ENCODE assay signal across 27 mouse cellular contexts in the genomic region with DNA sequence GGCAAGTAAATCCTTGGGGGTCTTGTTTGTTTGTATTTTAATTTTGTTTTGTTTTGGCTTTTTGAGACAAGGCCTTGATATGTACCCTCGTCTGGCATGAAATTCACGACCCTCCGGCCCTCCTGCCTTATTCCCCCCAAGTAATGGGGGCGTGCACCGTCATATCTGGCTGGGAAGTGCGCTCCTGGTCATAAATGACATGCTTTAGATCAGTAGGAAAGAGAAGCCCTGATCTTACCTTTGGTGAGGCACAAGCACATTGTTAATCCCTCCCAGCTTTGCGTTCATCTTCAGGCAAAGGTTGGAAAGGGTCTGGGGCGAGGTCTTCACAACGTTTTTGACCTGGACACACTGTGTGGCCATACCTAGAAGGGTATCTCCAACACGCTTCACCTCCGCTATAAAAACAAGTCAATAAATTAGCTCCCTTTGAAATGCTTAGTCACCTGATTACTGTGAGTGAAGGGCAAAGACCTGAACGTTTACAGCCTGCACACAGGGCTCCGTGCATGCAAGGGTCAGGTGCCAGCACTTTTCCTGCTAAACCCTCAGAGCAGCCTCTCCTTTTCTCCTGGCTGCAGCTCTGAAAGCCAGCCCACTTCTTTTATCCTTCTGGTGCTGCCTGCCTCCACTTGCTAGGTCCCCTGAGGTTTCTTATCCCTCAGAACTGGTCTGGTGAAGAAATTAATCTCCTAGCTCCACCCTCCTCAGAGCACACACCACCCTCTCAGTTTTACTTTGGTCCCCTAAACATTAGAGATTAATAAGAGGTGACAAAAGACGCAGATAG. TPM values are rescaled to one million over a fixed set of nuclear protein-coding genes. Genes with fewer than 3 reads are reported as not detected.
DNase-seq lines count a peak whose midpoint lies in the region; ATAC-seq and TF ChIP-seq lines count a peak whose summit lies in the region.
"Had no signal": no experiment of that assay in that cellular context is flagged by ENCODE, and none has a peak within 500 bp of the region (broad histone marks: within the 10 kb centered on the region; RNA-seq: fewer than 3 reads in every experiment).

No protein-coding gene starts in this region.

- TF ChIP-seq POLR2A in MEL (IDR thresholded peaks at IDR 0.05; ENCODE audit: control insufficient read depth in 1 of 2, insufficient read depth in 1 of 2, low read depth in 1 of 2, low read length in 2 of 2, poor library complexity in 1 of 2) = no peak

- H3K4me2 ChIP-seq in embryonic facial prominence, embryonic 14.5 days (ENCODE audit: low read depth, low read length) = no peak overlapping the region
- H3K4me2 ChIP-seq in intestine, embryonic 16.5 days (ENCODE audit: low read depth, low read length) = 0 out of 2 replicates have a peak overlapping the region, but pooled peaks have one; percentile 5
- H3K4me2 ChIP-seq in stomach, embryonic 15.5 days = no peak overlapping the region
- no peak overlapping the region for H3K4me2 ChIP-seq in hindbrain, embryonic 14.5 days (replicated peaks)
- no peak overlapping the region for H3K4me2 ChIP-seq in forebrain, embryonic 13.5 days
- H3K4me2 ChIP-seq: embryonic facial prominence, embryonic 12.5 days; heart, embryonic 12.5 days; limb, embryonic 15.5 days; lung, embryonic 14.5 days; midbrain, embryonic 15.5 days; neural tube, embryonic 13.5 days had no signal

- no peak overlapping the region for H3K9ac ChIP-seq in embryonic facial prominence, embryonic 14.5 days (ENCODE audit: low read depth, low read length)
- H3K9ac ChIP-seq in MEL (ENCODE audit: control insufficient read depth, low read depth, low read length, poor library complexity, severe bottlenecking) = no peak overlapping the region
- no peak overlapping the region for H3K9ac ChIP-seq in intestine, embryonic 16.5 days (ENCODE audit: low read depth, low read length)
- no peak overlapping the region for H3K9ac ChIP-seq in stomach, embryonic 15.5 days
- no peak overlapping the region for H3K9ac ChIP-seq in hindbrain, embryonic 14.5 days
- no peak overlapping the region for H3K9ac ChIP-seq in forebrain, embryonic 13.5 days
- H3K9ac ChIP-seq: embryonic facial prominence, embryonic 12.5 days; heart, embryonic 12.5 days; limb, embryonic 15.5 days; liver, embryonic 14.5 days; lung, embryonic 14.5 days; midbrain, embryonic 15.5 days; neural tube, embryonic 13.5 days had no signal

- H3K27ac ChIP-seq in embryonic facial prominence, embryonic 14.5 days (replicated peaks; ENCODE audit: low read depth, low read length) = no peak overlapping the region
- no peak overlapping the region for H3K27ac ChIP-seq in embryonic facial prominence, embryonic 10.5 days (replicated peaks)
- H3K27ac ChIP-seq in MEL (ENCODE audit: control insufficient read depth, low read depth, low read length) = no peak overlapping the region
- peak overlapping the region; percentile 51; the same call in 1 of the 2 replicates for H3K27ac ChIP-seq in intestine, embryonic 16.5 days (ENCODE audit: low read length)
- H3K27ac ChIP-seq in stomach, embryonic 15.5 days = peak overlapping the region; percentile 51; the same call in 1 of the 2 replicates
- H3K27ac ChIP-seq in hindbrain, embryonic 14.5 days = no peak overlapping the region
- no peak overlapping the region for H3K27ac ChIP-seq in forebrain, embryonic 13.5 days
- H3K27ac ChIP-seq: embryonic facial prominence, embryonic 12.5 days; hindbrain, embryonic 10.5 days; left cerebral cortex, adult 2 months; limb, embryonic 15.5 days; liver, embryonic 14.5 days; midbrain, embryonic 15.5 days; neural tube, embryonic 13.5 days had no signal

- TF ChIP-seq RAD21 in MEL (IDR thresholded peaks at IDR 0.05; ENCODE audit: low read depth, low read length) = no peak

- ATAC-seq in embryonic facial prominence, embryonic 14.5 days (ENCODE audit: low read depth) = peak; percentile 89
- peak; percentile 91 for ATAC-seq in intestine, embryonic 16.5 days
- ATAC-seq in stomach, embryonic 15.5 days (ENCODE audit: insufficient read depth, low FRiP score, low read depth) = peak; percentile 53; the same call in 1 of the 2 replicates
- no peak for ATAC-seq in hindbrain, embryonic 14.5 days (ENCODE audit: low FRiP score)
- ATAC-seq in forebrain, embryonic 13.5 days = no peak
- ATAC-seq: forebrain, embryonic 14.5 days; midbrain, embryonic 15.5 days had no signal

- no peak; a peak in 1 of 4 replicates for TF ChIP-seq EP300 in MEL (IDR thresholded peaks at IDR 0.05; ENCODE audit: low read depth in 1 of 2, low read length in 2 of 2)

- no peak overlapping the region for H3K4me3 ChIP-seq in embryonic facial prominence, embryonic 14.5 days (ENCODE audit: low read depth, low read length)
- no peak overlapping the region for H3K4me3 ChIP-seq in embryonic facial prominence, embryonic 10.5 days
- no peak overlapping the region for H3K4me3 ChIP-seq in MEL (ENCODE audit: control insufficient read depth in 1 of 2, insufficient read depth in 1 of 2, low read depth in 2 of 2, low read length in 2 of 2)
- H3K4me3 ChIP-seq in intestine, embryonic 16.5 days (ENCODE audit: low read length) = no peak overlapping the region
- no peak overlapping the region for H3K4me3 ChIP-seq in stomach, embryonic 15.5 days (replicated peaks)
- no peak overlapping the region for H3K4me3 ChIP-seq in hindbrain, embryonic 14.5 days (replicated peaks; ENCODE audit: low read length)
- H3K4me3 ChIP-seq in forebrain, embryonic 13.5 days = no peak overlapping the region
- H3K4me3 ChIP-seq: embryonic facial prominence, embryonic 12.5 days; heart, embryonic 12.5 days; hindbrain, embryonic 10.5 days; left cerebral cortex, adult 2 months; limb, embryonic 15.5 days; megakaryocyte, embryonic 14.5 days; midbrain, embryonic 15.5 days; myocyte; neural tube, embryonic 13.5 days had no signal

- peaks cover 30% of the 10 kb centered on the region; the same call in 1 of the 2 replicates for H3K36me3 ChIP-seq in embryonic facial prominence, embryonic 14.5 days (ENCODE audit: control insufficient read depth, insufficient read depth, low read length)
- H3K36me3 ChIP-seq in embryonic facial prominence, embryonic 10.5 days (replicated peaks) = peaks cover 19% of the 10 kb centered on the region
- H3K36me3 ChIP-seq in MEL (ENCODE audit: control insufficient read depth in 1 of 2, insufficient read depth in 2 of 2, low read length in 2 of 2) = no peaks in the 10 kb centered on the region
- H3K36me3 ChIP-seq in intestine, embryonic 16.5 days (ENCODE audit: control insufficient read depth, insufficient read depth, low read length) = no peaks in the 10 kb centered on the region; the same call in 1 of the 2 replicates
- H3K36me3 ChIP-seq in stomach, embryonic 15.5 days = no peaks in the 10 kb centered on the region
- H3K36me3 ChIP-seq in hindbrain, embryonic 14.5 days (replicated peaks; ENCODE audit: control insufficient read depth, insufficient read depth) = peaks cover 96% of the 10 kb centered on the region
- peaks cover 64% of the 10 kb centered on the region for H3K36me3 ChIP-seq in forebrain, embryonic 13.5 days (ENCODE audit: poor library complexity, severe bottlenecking)

- H3K79me2 ChIP-seq in MEL (ENCODE audit: control insufficient read depth, insufficient read depth, low read length, poor library complexity) = no peaks in the 10 kb centered on the region

- no peaks in the 10 kb centered on the region for H3K27me3 ChIP-seq in embryonic facial prominence, embryonic 14.5 days (replicated peaks; ENCODE audit: control insufficient read depth, insufficient read depth, low read length)
- no peaks in the 10 kb centered on the region for H3K27me3 ChIP-seq in embryonic facial prominence, embryonic 10.5 days (replicated peaks; ENCODE audit: low read depth, poor library complexity, severe bottlenecking)
- H3K27me3 ChIP-seq in MEL (ENCODE audit: control insufficient read depth in 1 of 2, insufficient read depth in 2 of 2, low read length in 2 of 2) = no peaks in the 10 kb centered on the region
- no peaks in the 10 kb centered on the region for H3K27me3 ChIP-seq in intestine, embryonic 16.5 days (replicated peaks; ENCODE audit: control insufficient read depth, insufficient read depth, low read length)
- H3K27me3 ChIP-seq in stomach, embryonic 15.5 days (replicated peaks) = no peaks in the 10 kb centered on the region
- H3K27me3 ChIP-seq in hindbrain, embryonic 14.5 days (ENCODE audit: control insufficient read depth, insufficient read depth, low read length) = no peaks in the 10 kb centered on the region
- no peaks in the 10 kb centered on the region for H3K27me3 ChIP-seq in forebrain, embryonic 13.5 days
- H3K27me3 ChIP-seq: embryonic facial prominence, embryonic 12.5 days; limb, embryonic 15.5 days; midbrain, embryonic 15.5 days; neural tube, embryonic 13.5 days had no signal

- 68% methylated on average over 14 of the region's 14 CpGs for WGBS in embryonic facial prominence, embryonic 14.5 days
- WGBS in embryonic facial prominence, embryonic 10.5 days = 75% methylated on average over 14 of the region's 14 CpGs
- WGBS in intestine, embryonic 16.5 days = 56% methylated on average over 14 of the region's 14 CpGs
- WGBS in stomach, embryonic 15.5 days = 62% methylated on average over 14 of the region's 14 CpGs
- 81% methylated on average over 14 of the region's 14 CpGs for WGBS in hindbrain, embryonic 14.5 days
- WGBS in forebrain, embryonic 13.5 days = 78% methylated on average over 14 of the region's 14 CpGs

- no peaks in the 10 kb centered on the region for H3K4me1 ChIP-seq in embryonic facial prominence, embryonic 14.5 days (ENCODE audit: control insufficient read depth, insufficient read depth, low read length)
- H3K4me1 ChIP-seq in embryonic facial prominence, embryonic 10.5 days = no peaks in the 10 kb centered on the region
- peaks cover 0 to 2% of the 10 kb centered on the region in 2 experiments; a peak in 1 of 4 replicates for H3K4me1 ChIP-seq in MEL (ENCODE audit: control insufficient read depth in 1 of 2, insufficient read depth in 2 of 2, low read length in 2 of 2)
- H3K4me1 ChIP-seq in intestine, embryonic 16.5 days (ENCODE audit: control insufficient read depth, insufficient read depth, low read length) = no peaks in the 10 kb centered on the region
- H3K4me1 ChIP-seq in stomach, embryonic 15.5 days = no peaks in the 10 kb centered on the region
- H3K4me1 ChIP-seq in hindbrain, embryonic 14.5 days (replicated peaks; ENCODE audit: control insufficient read depth, insufficient read depth, low read length) = no peaks in the 10 kb centered on the region
- H3K4me1 ChIP-seq in forebrain, embryonic 13.5 days = no peaks in the 10 kb centered on the region
- H3K4me1 ChIP-seq: embryonic facial prominence, embryonic 12.5 days; heart, embryonic 12.5 days; limb, embryonic 15.5 days; midbrain, embryonic 15.5 days; neural tube, embryonic 13.5 days had no signal

- H3K9me3 ChIP-seq in embryonic facial prominence, embryonic 14.5 days (ENCODE audit: control insufficient read depth, low read length) = no peaks in the 10 kb centered on the region
- H3K9me3 ChIP-seq in embryonic facial prominence, embryonic 10.5 days = no peaks in the 10 kb centered on the region
- H3K9me3 ChIP-seq in MEL (replicated peaks; ENCODE audit: insufficient read depth, low read length) = no peaks in the 10 kb centered on the region
- no peaks in the 10 kb centered on the region for H3K9me3 ChIP-seq in intestine, embryonic 16.5 days (ENCODE audit: control insufficient read depth, low read length)
- H3K9me3 ChIP-seq in stomach, embryonic 15.5 days = no peaks in the 10 kb centered on the region
- H3K9me3 ChIP-seq in hindbrain, embryonic 14.5 days (ENCODE audit: control insufficient read depth, low read length) = no peaks in the 10 kb centered on the region
- no peaks in the 10 kb centered on the region for H3K9me3 ChIP-seq in forebrain, embryonic 13.5 days (replicated peaks)
- H3K9me3 ChIP-seq: embryonic facial prominence, embryonic 12.5 days; heart, embryonic 12.5 days; hindbrain, embryonic 10.5 days; limb, embryonic 15.5 days; megakaryocyte, embryonic 14.5 days; midbrain, embryonic 15.5 days; neural tube, embryonic 13.5 days had no signal

- TF ChIP-seq CTCF in MEL (IDR thresholded peaks at IDR 0.05 in 2 of 3, conservative IDR thresholded peaks at IDR 0.05 in 1 of 3; ENCODE audit: control insufficient read depth in 1 of 3, insufficient read depth in 1 of 3, low read depth in 2 of 3, low read length in 3 of 3, poor library complexity in 1 of 3, severe bottlenecking in 1 of 3) = no peak

- DNase-seq in embryonic facial prominence, embryonic 14.5 days (ENCODE audit: low spot score) = peak; percentile 75
- no peak for DNase-seq in embryonic facial prominence, embryonic 10.5 days (ENCODE audit: low spot score)
- peak; percentile 20 for DNase-seq in MEL (ENCODE audit: low read depth, low spot score)
- DNase-seq in hindbrain, embryonic 14.5 days (ENCODE audit: low spot score) = no peak
- DNase-seq: adrenal gland, postnatal 25 days; cerebellum, adult 9-10 months; heart, postnatal 10 days; kidney, adult 9 months; left cerebral cortex, postnatal 4 days; lung, embryonic 14.5 days; right cerebral cortex, adult 18-20 months; thymus, adult 18-20 months; thymus, postnatal 36 days had no signal

RNA-seq across cellular contexts. Expression of a gene that starts 25.0 kb away (rescaled TPM):
- polyA plus RNA-seq in embryonic facial prominence, embryonic 14.5 days (2014; fragmentation: Nextera tagmentation; extraction: Ambion mirVana) = 2.6 and 2.7 TPM in 2 replicates
- 1.3 and 1.6 TPM in 2 replicates for polyA plus RNA-seq in embryonic facial prominence, embryonic 10.5 days (2016; fragmentation: Nextera tagmentation; extraction: Ambion mirVana)
- total RNA-seq in MEL (2012; rRNA removed) = 0.39 and 0.42 TPM in 2 replicates
- 1 to 10 TPM in 1 of 2 experiments, not detected in 1; 1.8 TPM for polyA plus RNA-seq in MEL (2012; ENCODE audit: insufficient read depth in 1 of 2, insufficient read length in 2 of 2, low read depth in 1 of 2, low replicate concordance in 2 of 2, missing spikeins in 1 of 2)
- 0.65 and 0.86 TPM in 2 replicates for polyA plus RNA-seq in intestine, embryonic 16.5 days (2015; fragmentation: Nextera tagmentation; extraction: Ambion mirVana)
- polyA plus RNA-seq in stomach, embryonic 15.5 days (2015; fragmentation: Nextera tagmentation; extraction: Ambion mirVana) = 1.6 and 2.1 TPM in 2 replicates
- polyA plus RNA-seq in hindbrain, embryonic 14.5 days (2014; fragmentation: Nextera tagmentation; extraction: Ambion mirVana) = 8.8 and 9.8 TPM in 2 replicates
- polyA plus RNA-seq in forebrain, embryonic 13.5 days (2015; fragmentation: Nextera tagmentation; extraction: Ambion mirVana) = 5.8 and 6.4 TPM in 2 replicates

RNA-seq across cellular contexts. Expression of a gene that starts 39.9 kb away (rescaled TPM):
- polyA plus RNA-seq in embryonic facial prominence, embryonic 14.5 days (2014; fragmentation: Nextera tagmentation; extraction: Ambion mirVana) = 6.9 and 7.0 TPM in 2 replicates
- 6.3 and 6.8 TPM in 2 replicates for polyA plus RNA-seq in embryonic facial prominence, embryonic 10.5 days (2016; fragmentation: Nextera tagmentation; extraction: Ambion mirVana)
- 5.4 and 6.0 TPM in 2 replicates for total RNA-seq in MEL (2012; rRNA removed)
- polyA plus RNA-seq in MEL (2012; ENCODE audit: insufficient read depth in 1 of 2, insufficient read length in 2 of 2, low read depth in 1 of 2, low replicate concordance in 2 of 2, missing spikeins in 1 of 2) = 100 to 1,000 TPM in 1 of 2 experiments, 10 to 100 TPM in 1; 15.4 to 312 TPM
- 3.3 and 3.5 TPM in 2 replicates for polyA plus RNA-seq in intestine, embryonic 16.5 days (2015; fragmentation: Nextera tagmentation; extraction: Ambion mirVana)
- polyA plus RNA-seq in stomach, embryonic 15.5 days (2015; fragmentation: Nextera tagmentation; extraction: Ambion mirVana) = 5.1 and 5.2 TPM in 2 replicates
- 14.3 and 15.0 TPM in 2 replicates for polyA plus RNA-seq in hindbrain, embryonic 14.5 days (2014; fragmentation: Nextera tagmentation; extraction: Ambion mirVana)
- polyA plus RNA-seq in forebrain, embryonic 13.5 days (2015; fragmentation: Nextera tagmentation; extraction: Ambion mirVana) = 18.5 and 21.9 TPM in 2 replicates

RNA-seq across cellular contexts. Expression of a gene that starts 48.4 kb away (rescaled TPM):
- 28.0 and 32.5 TPM in 2 replicates for polyA plus RNA-seq in embryonic facial prominence, embryonic 14.5 days (2014; fragmentation: Nextera tagmentation; extraction: Ambion mirVana)
- polyA plus RNA-seq in embryonic facial prominence, embryonic 10.5 days (2016; fragmentation: Nextera tagmentation; extraction: Ambion mirVana) = 56.2 and 58.8 TPM in 2 replicates
- total RNA-seq in MEL (2012; rRNA removed) = 42.0 and 46.9 TPM in 2 replicates
- 100 to 1,000 TPM in 1 of 2 experiments, 10 to 100 TPM in 1; 64.0 to 618 TPM for polyA plus RNA-seq in MEL (2012; ENCODE audit: insufficient read depth in 1 of 2, insufficient read length in 2 of 2, low read depth in 1 of 2, low replicate concordance in 2 of 2, missing spikeins in 1 of 2)
- 20.8 and 26.5 TPM in 2 replicates for polyA plus RNA-seq in intestine, embryonic 16.5 days (2015; fragmentation: Nextera tagmentation; extraction: Ambion mirVana)
- 36.1 and 40.0 TPM in 2 replicates for polyA plus RNA-seq in stomach, embryonic 15.5 days (2015; fragmentation: Nextera tagmentation; extraction: Ambion mirVana)
- 3.7 and 5.8 TPM in 2 replicates for polyA plus RNA-seq in hindbrain, embryonic 14.5 days (2014; fragmentation: Nextera tagmentation; extraction: Ambion mirVana)
- polyA plus RNA-seq in forebrain, embryonic 13.5 days (2015; fragmentation: Nextera tagmentation; extraction: Ambion mirVana) = 41.9 and 43.3 TPM in 2 replicates

Comparison
In these comparisons a context has a peak if more than half of its experiments do, and no peak if none do; other contexts are left out.
1. DNase-seq: peak in embryonic facial prominence, embryonic 14.5 days (single experiment) and MEL (single experiment); none in embryonic facial prominence, embryonic 10.5 days (single experiment) and hindbrain, embryonic 14.5 days (single experiment).
2. ATAC-seq: peak in embryonic facial prominence, embryonic 14.5 days (single experiment), intestine, embryonic 16.5 days (single experiment) and stomach, embryonic 15.5 days (single experiment); none in hindbrain, embryonic 14.5 days (single experiment) and forebrain, embryonic 13.5 days (single experiment).
3. H3K27ac ChIP-seq: peak in intestine, embryonic 16.5 days (single experiment) and stomach, embryonic 15.5 days (single experiment); none in embryonic facial prominence, embryonic 14.5 days (single experiment), embryonic facial prominence, embryonic 10.5 days (single experiment), MEL (single experiment), hindbrain, embryonic 14.5 days (single experiment) and forebrain, embryonic 13.5 days (single experiment).